Mouse (Mus musculus) myocyte (in vitro differentiated cells): Measurements from ENCODE around the gene Kat2b.

Experiments used
- CEBPB ChIP-seq: IDR thresholded peaks from 2 replicates; pipeline ENCODE4 v1.6.1; 2011; ENCODE audit warnings: mild to moderate bottlenecking, moderate library complexity; ENCODE audit not compliant: poor library complexity, insufficient read depth, severe bottlenecking
- E2F4 ChIP-seq: IDR thresholded peaks from one replicate; pipeline ENCODE4 v1.6.1; 2011; ENCODE audit warnings: mild to moderate bottlenecking, control low read depth, moderate library complexity; ENCODE audit not compliant: insufficient read depth
- MAX ChIP-seq: IDR thresholded peaks from one replicate; pipeline ENCODE4 v1.6.1; 2011; ENCODE audit warnings: low read depth, mild to moderate bottlenecking, control low read depth
- MYOG ChIP-seq, 3 experiments: IDR thresholded peaks; one replicate each; pipeline ENCODE4 v1.6.1; 2011; ENCODE audit warnings: control low read depth in 2 of 3, low read depth in 2 of 3, mild to moderate bottlenecking in 2 of 3; ENCODE audit not compliant: insufficient read length in 2 of 3, control insufficient read depth in 1 of 3, insufficient read depth in 1 of 3
- POLR2A ChIP-seq: IDR thresholded peaks from one replicate; pipeline ENCODE4 v1.6.1; 2011; ENCODE audit warnings: low read depth, mild to moderate bottlenecking, control low read depth, moderate library complexity; ENCODE audit not compliant: insufficient read length
- POLR2AphosphoS2 ChIP-seq: IDR thresholded peaks from one replicate; pipeline ENCODE4 v1.6.1; 2011; ENCODE audit warnings: low read depth, control low read depth; ENCODE audit not compliant: insufficient read length
- REST ChIP-seq: IDR thresholded peaks from one replicate; pipeline ENCODE4 v1.6.1; 2011; ENCODE audit warnings: mild to moderate bottlenecking, control low read depth, moderate library complexity; ENCODE audit not compliant: insufficient read depth, insufficient read length
- TCF12 ChIP-seq: IDR thresholded peaks from one replicate; pipeline ENCODE4 v1.6.1; 2011; ENCODE audit warnings: mild to moderate bottlenecking, control low read depth; ENCODE audit not compliant: poor library complexity, insufficient read depth, severe bottlenecking
- USF1 ChIP-seq: IDR thresholded peaks from one replicate; pipeline ENCODE4 v1.6.1; 2011; ENCODE audit warnings: low read depth, mild to moderate bottlenecking, control low read depth, moderate library complexity

DNA sequence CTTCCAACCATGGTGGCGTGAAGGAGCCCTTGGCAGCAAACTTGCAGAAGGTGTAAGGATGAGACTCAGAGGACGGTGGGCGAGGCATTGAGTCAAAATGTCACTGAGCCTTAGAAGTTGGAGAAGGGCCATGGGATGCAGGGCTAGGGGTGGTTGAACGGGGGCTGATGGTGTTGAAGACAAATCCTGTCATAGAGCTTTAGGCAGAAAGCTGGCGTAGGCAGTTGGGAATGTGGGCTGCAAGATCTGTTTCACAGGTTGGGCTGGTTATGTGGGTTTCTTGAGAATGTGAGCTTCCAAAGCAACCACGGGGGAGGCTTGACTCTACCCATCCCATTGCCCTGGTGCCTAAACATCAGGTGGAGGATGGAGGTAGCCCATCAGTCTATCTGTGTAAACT is 23.4 kb downstream of the Kat2b start:
- no peak for TF ChIP-seq POLR2A
- TF ChIP-seq E2F4 = no peak
- TF ChIP-seq TCF12 = no peak
- no peak for TF ChIP-seq REST
- TF ChIP-seq CEBPB = no peak
- TF ChIP-seq MAX = no peak
- TF ChIP-seq MYOG (IDR thresholded peaks at IDR 0.05; ENCODE audit: control insufficient read depth in 1 of 3, insufficient read depth in 1 of 3, insufficient read length in 2 of 3, low read depth in 2 of 3) = no peak
- TF ChIP-seq USF1 = no peak
- no peak for TF ChIP-seq POLR2AphosphoS2
